Mouse (Mus musculus) ovary, postnatal 10 days (tissue): ENCODE measurements around the gene Apool.
A peak's percentile ranks its signal among the peaks of the same experiment; 100 is the strongest.

ENCODE experiments used
- DNase-seq: peaks from one replicate; pipeline ENCODE4 v3.0.0; 2022; ENCODE audit warnings: low spot score

Apool gene

DNA sequence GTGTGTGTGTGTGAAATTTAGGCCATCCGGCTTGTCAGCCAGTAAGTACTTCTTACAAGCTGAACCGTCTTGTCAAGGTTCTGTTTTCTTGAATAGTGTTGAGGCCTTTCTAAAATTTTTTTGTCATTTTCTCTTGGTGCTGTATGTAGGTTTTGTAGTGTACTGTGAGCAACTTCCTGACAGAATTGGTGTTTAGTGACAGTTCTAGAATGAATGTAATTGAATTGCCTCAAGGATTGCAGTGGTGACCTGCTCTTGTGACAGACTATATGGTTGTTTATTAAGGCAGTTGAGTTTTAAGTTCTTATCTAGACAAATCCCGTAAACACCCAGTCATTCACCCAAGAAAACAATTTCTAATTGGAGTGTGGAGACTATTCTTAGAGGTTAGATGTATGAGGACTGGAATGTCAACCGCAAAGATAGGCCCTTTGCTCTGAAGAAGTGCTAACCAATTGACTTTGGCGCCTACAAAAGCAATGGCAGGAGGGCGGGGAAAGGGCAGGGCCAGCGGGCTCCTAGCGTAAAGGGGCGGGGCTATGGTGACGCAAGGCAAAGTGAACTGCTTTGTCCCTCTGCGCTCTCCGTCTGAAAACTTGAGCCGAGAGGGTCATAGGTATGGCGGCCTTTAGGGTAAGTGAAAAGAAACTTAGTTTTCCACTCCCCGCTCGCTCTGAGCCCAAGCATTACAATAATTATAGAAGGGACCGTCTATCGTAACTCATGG lies at the start of gene Apool:
TSS of gene Apool (plus strand) at position 531 of the 727 bp plus-strand sequence.
- peak; percentile 72 for DNase-seq

DNA sequence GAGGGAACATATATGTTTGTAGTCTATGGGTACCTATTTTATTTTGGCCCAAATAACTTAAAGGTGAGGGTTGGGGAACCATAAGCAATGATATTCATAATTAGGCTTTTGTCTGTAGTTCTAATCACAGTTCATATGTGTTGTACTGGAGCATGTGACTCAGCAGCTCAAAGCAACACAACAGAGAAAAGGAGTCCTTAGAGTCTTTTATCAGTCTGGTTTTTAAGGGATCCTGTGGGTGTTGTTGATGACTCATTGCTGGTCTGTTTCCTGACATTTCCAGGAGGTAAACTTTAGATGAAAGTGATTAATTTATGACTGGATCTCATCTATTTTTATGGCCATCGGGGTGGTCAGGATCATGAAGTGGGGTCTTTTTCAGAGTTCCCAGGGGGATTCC lies 37.6 kb upstream of the Apool start:
- DNase-seq, result no peak

GRCm38 (mm10) chrX:112311531-112311887 lies 375 bp downstream of the Apool start:
- no peak for DNase-seq

DNA sequence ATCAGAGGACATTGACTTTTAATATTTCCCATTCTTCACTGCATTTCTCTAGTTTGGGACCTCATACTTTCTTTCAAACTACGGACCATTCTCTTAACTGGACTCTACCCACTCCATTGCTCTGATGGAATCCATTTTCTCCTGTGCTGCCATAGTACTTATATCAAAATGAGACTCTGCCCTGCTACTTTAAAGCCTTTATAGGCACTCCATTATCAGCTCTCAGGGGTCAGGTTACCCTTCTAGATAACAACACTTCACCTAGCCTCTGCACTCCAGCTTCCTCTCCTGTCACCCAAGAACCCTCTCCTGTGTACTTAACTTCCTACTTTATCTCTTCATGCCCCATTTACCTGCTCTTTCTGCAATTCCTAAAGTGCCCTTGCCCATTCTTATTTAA lies 960 bp downstream of the Apool start:
- no peak for DNase-seq

GRCm38 (mm10) chrX:112320273-112320672 lies 9.1 kb downstream of the Apool start:
- no peak for DNase-seq

DNA sequence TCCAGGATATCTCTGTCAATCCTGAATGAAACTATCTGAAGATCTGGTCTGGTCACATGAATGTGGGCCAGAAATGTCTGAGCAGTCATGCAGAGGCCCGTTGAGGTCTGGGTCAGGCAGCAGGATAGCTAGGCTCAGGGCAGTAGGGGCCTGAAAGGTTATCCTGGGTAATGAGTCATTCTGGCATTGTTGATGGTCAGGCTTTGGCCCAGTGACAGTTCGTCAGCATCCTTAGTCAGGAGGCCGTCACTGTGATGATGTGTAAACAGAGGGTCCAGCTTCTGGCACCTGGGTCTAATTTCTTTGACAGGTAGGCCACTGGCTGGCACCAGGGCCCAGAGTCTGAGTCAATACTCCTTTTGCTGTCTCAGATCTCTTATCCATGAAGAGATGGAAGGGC lies 28.4 kb downstream of the Apool start:
- DNase-seq, result no peak

GRCm38 (mm10) chrX:112347467-112348394 lies 36.6 kb downstream of the Apool start:
- DNase-seq, result no peak

DNA sequence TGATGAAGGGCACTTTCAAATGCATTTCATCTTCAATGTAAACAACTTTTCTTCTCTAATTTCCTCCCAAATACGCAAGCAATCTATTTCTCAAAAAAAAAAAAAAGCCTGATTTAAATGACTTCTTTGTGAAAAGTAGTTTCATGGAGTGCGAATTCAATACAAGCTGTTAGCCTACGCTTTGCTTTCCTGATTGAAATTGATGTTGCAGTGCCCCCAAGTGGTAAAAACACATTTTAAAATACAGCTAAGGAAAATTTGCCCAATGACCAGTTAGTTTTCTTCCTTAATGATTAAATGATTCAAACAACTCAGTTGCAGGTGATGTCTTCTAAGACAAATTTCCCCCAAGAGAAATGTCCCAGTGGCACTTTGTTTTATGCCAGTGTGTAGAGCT lies 37.3 kb downstream of the Apool start:
- DNase-seq, result no peak

- no peak for DNase-seq
Measured at GRCm38 (mm10) chrX:112368426-112368825, 57.3 kb downstream of the Apool start.

- DNase-seq, result peak; percentile 12
Measured at GRCm38 (mm10) chrX:112370577-112371410, 59.7 kb downstream of the Apool start.

GRCm38 (mm10) chrX:112406679-112407078 lies 95.5 kb downstream of the Apool start, which contains the start of gene Satl1:
Satl1 (minus strand) TSS chrX:112406779.
- no peak for DNase-seq

- no peak for DNase-seq
Measured at GRCm38 (mm10) chrX:112412309-112412708, 101.2 kb downstream of the Apool start.
